ENCODE assay signal across 11 mouse cellular contexts in the genomic region with DNA sequence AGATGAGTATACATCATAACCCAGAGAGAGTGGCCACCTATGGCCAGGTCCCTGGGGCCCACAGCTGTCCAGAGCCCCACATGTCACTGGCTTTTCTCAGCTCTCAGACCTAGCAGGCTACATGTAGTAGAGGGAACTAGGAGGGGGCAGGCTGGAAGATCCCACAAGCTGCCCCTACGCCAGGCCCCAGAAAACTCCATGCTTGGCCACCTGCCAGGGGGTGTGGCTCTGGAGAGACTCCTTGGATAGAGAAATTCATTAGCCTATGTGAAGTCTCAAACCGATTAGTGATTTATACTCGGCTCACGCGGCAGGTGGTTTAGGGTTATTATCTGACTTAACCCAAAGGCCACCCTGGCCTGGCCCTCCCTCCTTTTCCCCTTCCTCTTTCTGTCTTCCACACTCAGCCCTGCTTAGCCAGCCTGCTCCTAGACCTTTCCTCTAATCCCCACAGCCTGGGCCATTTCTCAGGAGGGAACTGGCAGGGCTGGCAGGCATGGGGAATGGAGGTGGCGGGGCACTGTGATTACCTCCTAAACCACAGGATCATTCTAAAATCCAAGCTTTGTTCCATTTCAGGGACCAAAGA.
DNase-seq lines count a peak whose midpoint lies in the region; ATAC-seq and TF ChIP-seq lines count a peak whose summit lies in the region.
"Had no signal": no experiment of that assay in that cellular context is flagged by ENCODE, and none has a peak within 500 bp of the region (broad histone marks: within the 10 kb centered on the region; RNA-seq: fewer than 3 reads in every experiment).

No protein-coding gene starts in this region.

- H3K4me1 ChIP-seq in embryonic facial prominence, embryonic 14.5 days (ENCODE audit: control insufficient read depth, insufficient read depth, low read length), result peaks cover 14% of the 10 kb centered on the region; the same call in 1 of the 2 replicates
- peaks cover 36% of the 10 kb centered on the region for H3K4me1 ChIP-seq in embryonic facial prominence, embryonic 10.5 days
- H3K4me1 ChIP-seq in intestine, postnatal 0 days (replicated peaks; ENCODE audit: control insufficient read depth, insufficient read depth, low read length), result no peaks in the 10 kb centered on the region

- peaks cover 7% of the 10 kb centered on the region for H3K27me3 ChIP-seq in embryonic facial prominence, embryonic 14.5 days (replicated peaks; ENCODE audit: control insufficient read depth, insufficient read depth, low read length)
- peaks cover 97% of the 10 kb centered on the region for H3K27me3 ChIP-seq in embryonic facial prominence, embryonic 10.5 days (replicated peaks; ENCODE audit: low read depth, poor library complexity, severe bottlenecking)
- no peaks in the 10 kb centered on the region for H3K27me3 ChIP-seq in intestine, postnatal 0 days (replicated peaks; ENCODE audit: control insufficient read depth, insufficient read depth, low read length)

- 64% methylated on average over 6 of the region's 6 CpGs for WGBS in embryonic facial prominence, embryonic 14.5 days
- WGBS in embryonic facial prominence, embryonic 10.5 days, result 83% methylated on average over 6 of the region's 6 CpGs
- WGBS in intestine, postnatal 0 days, result 55% methylated on average over 6 of the region's 6 CpGs

- no peak overlapping the region for H3K9ac ChIP-seq in embryonic facial prominence, embryonic 14.5 days (ENCODE audit: low read depth, low read length)
- H3K9ac ChIP-seq in intestine, postnatal 0 days (ENCODE audit: low read depth, low read length), result no peak overlapping the region
- H3K9ac ChIP-seq: lung, embryonic 15.5 days had no signal

- peak; percentile 54 for DNase-seq in embryonic facial prominence, embryonic 14.5 days (ENCODE audit: low spot score)
- no peak for DNase-seq in embryonic facial prominence, embryonic 10.5 days (ENCODE audit: low spot score)
- peak; percentile 52 for DNase-seq in kidney, postnatal 10 days
- DNase-seq in kidney, adult 8-10 months, result no peak
- DNase-seq in adipocyte (ENCODE audit: low spot score), result peak; percentile 9
- no peak for DNase-seq in frontal cortex, postnatal 10 days (ENCODE audit: low spot score in 2 of 2)
- DNase-seq in thymus, adult 18-20 months, result no peak
- DNase-seq: adrenal gland, adult 8-10 months; cerebellum, adult 8-10 months had no signal

- H3K27ac ChIP-seq in embryonic facial prominence, embryonic 14.5 days (replicated peaks; ENCODE audit: low read depth, low read length), result no peak overlapping the region
- H3K27ac ChIP-seq in embryonic facial prominence, embryonic 10.5 days (replicated peaks), result no peak overlapping the region
- no peak overlapping the region for H3K27ac ChIP-seq in intestine, postnatal 0 days (ENCODE audit: low read depth, low read length)
- H3K27ac ChIP-seq: lung, embryonic 15.5 days had no signal

- no peaks in the 10 kb centered on the region for H3K9me3 ChIP-seq in embryonic facial prominence, embryonic 14.5 days (ENCODE audit: control insufficient read depth, low read length)
- H3K9me3 ChIP-seq in embryonic facial prominence, embryonic 10.5 days, result no peaks in the 10 kb centered on the region
- no peaks in the 10 kb centered on the region for H3K9me3 ChIP-seq in intestine, postnatal 0 days (ENCODE audit: control insufficient read depth)
- H3K9me3 ChIP-seq: lung, embryonic 15.5 days had no signal

- ATAC-seq in embryonic facial prominence, embryonic 14.5 days (ENCODE audit: low read depth), result peak; percentile 9; the same call in 1 of the 2 replicates
- peak; percentile 29; the same call in 1 of the 2 replicates for ATAC-seq in intestine, postnatal 0 days

- H3K4me3 ChIP-seq in embryonic facial prominence, embryonic 14.5 days (ENCODE audit: low read depth, low read length), result no peak overlapping the region
- no peak overlapping the region for H3K4me3 ChIP-seq in embryonic facial prominence, embryonic 10.5 days
- H3K4me3 ChIP-seq in intestine, postnatal 0 days (ENCODE audit: low read depth, low read length), result no peak overlapping the region
- H3K4me3 ChIP-seq: lung, embryonic 15.5 days had no signal

- no peak overlapping the region for H3K4me2 ChIP-seq in embryonic facial prominence, embryonic 14.5 days (ENCODE audit: low read depth, low read length)
- no peak overlapping the region for H3K4me2 ChIP-seq in intestine, postnatal 0 days (replicated peaks; ENCODE audit: low read depth)
- H3K4me2 ChIP-seq: lung, embryonic 15.5 days had no signal

- H3K36me3 ChIP-seq in embryonic facial prominence, embryonic 14.5 days (ENCODE audit: control insufficient read depth, insufficient read depth, low read length), result no peaks in the 10 kb centered on the region
- no peaks in the 10 kb centered on the region for H3K36me3 ChIP-seq in embryonic facial prominence, embryonic 10.5 days (replicated peaks)
- no peaks in the 10 kb centered on the region for H3K36me3 ChIP-seq in intestine, postnatal 0 days (ENCODE audit: control insufficient read depth, insufficient read depth)
- H3K36me3 ChIP-seq: lung, embryonic 15.5 days had no signal

- TF ChIP-seq CTCF in intestine, postnatal 0 days (IDR thresholded peaks at IDR 0.05; ENCODE audit: low read depth), result no peak

Comparison
In these comparisons a context has a peak if more than half of its experiments do, and no peak if none do; other contexts are left out.
1. DNase-seq: peak in embryonic facial prominence, embryonic 14.5 days (single experiment), kidney, postnatal 10 days (single experiment) and adipocyte (single experiment); none in embryonic facial prominence, embryonic 10.5 days (single experiment), kidney, adult 8-10 months (0 of 2), frontal cortex, postnatal 10 days (0 of 2) and thymus, adult 18-20 months (0 of 2).